Mouse (Mus musculus) CH12.LX (cell line): ENCODE results near the gene Lhfpl3. TPM values are rescaled to one million over a fixed set of nuclear protein-coding genes. Genes with fewer than 3 reads are reported as not detected.

ENCODE experiments used
- DNase-seq: peaks from one replicate; pipeline ENCODE4 v3.0.0-alpha.2; 2013; ENCODE audit errors: extremely low read depth
- H3K27ac ChIP-seq: 2 replicates; pipeline ENCODE4 v1.5.1; 2012; ENCODE audit warnings: low read depth, mild to moderate bottlenecking, control low read depth, moderate library complexity; ENCODE audit not compliant: insufficient read depth
- H3K27me3 ChIP-seq: replicated peaks from 2 replicates; pipeline ENCODE3; 2012; ENCODE audit warnings: inconsistent platforms
- H3K36me3 ChIP-seq, 2 experiments: replicated peaks in 1 of 2; 2 replicates each; pipeline versions ENCODE3 to v1.6.1; 2012; ENCODE audit warnings: inconsistent platforms in 1 of 2, low read length in 1 of 2, mild to moderate bottlenecking in 1 of 2, mixed read lengths in 1 of 2, moderate library complexity in 1 of 2; ENCODE audit not compliant: control insufficient read depth in 1 of 2, insufficient read depth in 1 of 2
- H3K4me1 ChIP-seq, 2 experiments: 2 replicates each; pipeline ENCODE4 v1.6.1; 2012; ENCODE audit warnings: inconsistent platforms in 1 of 2, moderate library complexity in 1 of 2; ENCODE audit not compliant: insufficient read depth in 2 of 2, control insufficient read depth in 1 of 2
- H3K4me2 ChIP-seq: 2 replicates; pipeline ENCODE4 v1.6.1; 2012; ENCODE audit warnings: low read depth, mild to moderate bottlenecking, control low read depth; ENCODE audit not compliant: poor library complexity, insufficient read depth, severe bottlenecking
- H3K4me3 ChIP-seq, 3 experiments: fragments of 150-350 bp in 1 of 3; sonication (generic) in 1 of 3; replicated peaks in 1 of 3; 2 replicates each; pipeline versions ENCODE3 to v1.5.1; 2011 to 2012; ENCODE audit warnings: low read depth in 2 of 3, low read length in 2 of 3, mild to moderate bottlenecking in 2 of 3, moderate library complexity in 2 of 3, control low read depth in 1 of 3, improper control_type of control experiment in 1 of 3, inconsistent platforms in 1 of 3, mixed read lengths in 1 of 3; ENCODE audit not compliant: poor library complexity in 1 of 3
- H3K79me2 ChIP-seq: replicated peaks from 2 replicates; pipeline ENCODE4 v1.6.1; 2012; ENCODE audit warnings: mild to moderate bottlenecking, moderate library complexity; ENCODE audit not compliant: control insufficient read depth, poor library complexity, insufficient read depth, severe bottlenecking; ENCODE audit errors: extremely low read depth
- H3K9ac ChIP-seq: 2 replicates; pipeline ENCODE4 v1.6.1; 2012; ENCODE audit warnings: low read depth, mild to moderate bottlenecking, control low read depth, moderate library complexity; ENCODE audit not compliant: insufficient read depth
- H3K9me3 ChIP-seq: replicated peaks from 2 replicates; pipeline ENCODE3; 2012; ENCODE audit warnings: low read length, inconsistent platforms, mixed read lengths
- E2F4 ChIP-seq: IDR thresholded peaks from 2 replicates; pipeline ENCODE4 v1.6.1; 2011; ENCODE audit warnings: low read depth, low read length, improper control_type of control experiment; ENCODE audit not compliant: insufficient replicate concordance
- ELF1 ChIP-seq: IDR thresholded peaks from 2 replicates; pipeline ENCODE4 v1.6.1; 2014; ENCODE audit warnings: low read depth, mild to moderate bottlenecking, inconsistent platforms, low read length, improper control_type of control experiment
- GABPA ChIP-seq: IDR thresholded peaks from 2 replicates; pipeline ENCODE4 v1.6.1; 2012; ENCODE audit warnings: low read depth, low read length, improper control_type of control experiment, inconsistent platforms; ENCODE audit not compliant: insufficient replicate concordance
- JUND ChIP-seq: conservative IDR thresholded peaks from 2 replicates; pipeline ENCODE4 v1.6.1; 2011; ENCODE audit warnings: low read depth, low read length, improper control_type of control experiment
- MAFK ChIP-seq: IDR thresholded peaks from 2 replicates; pipeline ENCODE4 v1.6.1; 2011; ENCODE audit warnings: low read length, improper control_type of control experiment; ENCODE audit not compliant: insufficient replicate concordance
- MAZ ChIP-seq: IDR thresholded peaks from 2 replicates; pipeline ENCODE4 v1.6.1; 2012; ENCODE audit warnings: low read depth, mild to moderate bottlenecking, inconsistent platforms, low read length, improper control_type of control experiment, moderate library complexity
- NELFE ChIP-seq: IDR thresholded peaks from 2 replicates; pipeline ENCODE4 v1.6.1; 2011; ENCODE audit warnings: low read depth, low read length, improper control_type of control experiment
- POLR2A ChIP-seq: IDR thresholded peaks from 2 replicates; pipeline ENCODE4 v1.6.1; 2011; ENCODE audit warnings: low read depth, mild to moderate bottlenecking, improper control_type of control experiment, low read length
- POLR2AphosphoS2 ChIP-seq: IDR thresholded peaks from 2 replicates; pipeline ENCODE4 v1.6.1; 2011; ENCODE audit warnings: low read depth, low read length, improper control_type of control experiment
- RAD21 ChIP-seq: IDR thresholded peaks from 2 replicates; pipeline ENCODE4 v1.6.1; 2011; ENCODE audit warnings: low read depth, mild to moderate bottlenecking, low read length, improper control_type of control experiment, moderate library complexity
- SMC3 ChIP-seq: IDR thresholded peaks from 2 replicates; pipeline ENCODE4 v1.6.1; 2011; ENCODE audit warnings: low read depth, low read length, improper control_type of control experiment
- UBTF ChIP-seq: IDR thresholded peaks from 2 replicates; pipeline ENCODE4 v1.6.1; 2012; ENCODE audit warnings: low read depth, mild to moderate bottlenecking, inconsistent platforms, low read length, improper control_type of control experiment, moderate library complexity
- USF1 ChIP-seq: IDR thresholded peaks from 2 replicates; pipeline ENCODE4 v1.6.1; 2014; ENCODE audit warnings: low read depth, mild to moderate bottlenecking, inconsistent platforms, low read length, improper control_type of control experiment
- ZC3H11A ChIP-seq: IDR thresholded peaks from 2 replicates; pipeline ENCODE4 v1.6.1; 2012; ENCODE audit warnings: low read depth, mild to moderate bottlenecking, inconsistent platforms, low read length, improper control_type of control experiment
- ZKSCAN1 ChIP-seq: IDR thresholded peaks from 2 replicates; pipeline ENCODE4 v1.6.1; 2012; ENCODE audit warnings: low read depth, inconsistent platforms, low read length, improper control_type of control experiment, borderline replicate concordance
- ZMIZ1 ChIP-seq: IDR thresholded peaks from 2 replicates; pipeline ENCODE4 v1.6.1; 2012; ENCODE audit warnings: low read depth, mild to moderate bottlenecking, inconsistent platforms, low read length, improper control_type of control experiment
- ZNF384 ChIP-seq: IDR thresholded peaks from 2 replicates; pipeline ENCODE4 v1.6.1; 2012; ENCODE audit warnings: low read depth, low read length, improper control_type of control experiment, inconsistent platforms
- dilution Hi-C: fragments of 300-500 bp; cut with MboI; formaldehyde crosslinking; loops from 2 replicates; pipeline ENCODE4 v1.14.3; 2020; ENCODE audit warnings: low sequenced_read_pairs; ENCODE audit not compliant: extremely low pct_unique_long_range_greater_than_20kb, extremely low pct_ligation_motif_present
- in situ Hi-C: fragments of 300-500 bp; cut with MboI; formaldehyde crosslinking; loops from 3 replicates; pipeline ENCODE4 v1.14.3; 2019; ENCODE audit warnings: low sequenced_read_pairs, low pct_ligation_motif_present, low pct_unique_long_range_greater_than_20kb, mixed read lengths
- polyA plus RNA-seq: library from polyadenylated mRNA; unstranded; fragments of >175 nt; gene quantifications from 2 replicates; pipeline ENCODE4 v1.2.1, GENCODE M21; 2012; ENCODE audit warnings: low read depth; ENCODE audit not compliant: insufficient read length
- total RNA-seq, 2 experiments: library from RNA; depleted of rRNA; stranded (reverse); fragments of 300-350 nt in 1 of 2; fragments of >200 nt in 1 of 2; gene quantifications; 2 replicates each; pipeline ENCODE4 v1.2.3; 2012 to 2014

Lhfpl3 gene
- total and polyA plus RNA-seq, 3 experiments, result 0.08 to 0.11 TPM; not detected in 1

DNA sequence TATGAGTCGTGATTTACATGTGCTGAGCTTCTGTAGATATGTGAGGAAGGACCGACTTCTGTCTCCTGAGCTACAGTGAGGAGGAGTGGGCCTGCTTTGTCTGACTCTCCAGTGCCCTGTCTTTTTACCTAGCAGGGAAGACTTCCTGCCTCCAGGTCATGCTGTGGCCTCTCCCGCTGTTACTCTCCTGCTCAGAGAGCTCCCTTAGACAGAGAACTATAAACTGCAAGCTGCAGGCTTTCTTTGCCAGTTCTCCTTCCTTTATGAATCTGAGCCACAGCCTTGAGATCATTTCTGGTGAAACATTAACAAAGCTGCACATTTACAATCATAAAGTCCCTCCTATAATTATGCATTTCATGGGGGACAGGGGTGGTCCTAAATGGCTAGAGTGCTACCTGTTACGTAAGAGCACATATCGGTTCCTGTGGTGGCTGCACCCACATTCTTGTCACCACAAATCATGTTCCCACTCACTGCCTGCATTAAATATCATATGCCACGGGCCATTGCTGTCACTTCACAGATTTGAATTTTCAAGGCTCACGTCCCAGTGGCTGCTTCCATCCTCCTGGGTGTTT, 303.3 kb downstream of the Lhfpl3 start:
- in situ Hi-C loops (no loop called here), dilution Hi-C loops (no loop called here)
- H3K27me3 ChIP-seq, result no peaks in the 10 kb centered on the region
- H3K4me3 ChIP-seq, result no peak overlapping the region
- no peak for DNase-seq
- no peaks in the 10 kb centered on the region for H3K9me3 ChIP-seq
- H3K4me1 ChIP-seq, result no peaks in the 10 kb centered on the region
- no peaks in the 10 kb centered on the region for H3K36me3 ChIP-seq
- H3K27ac ChIP-seq, result no peak overlapping the region
- TF ChIP-seq ZC3H11A (no peak), E2F4 (no peak), NELFE (no peak), ELF1 (no peak), ZMIZ1 (no peak), ZNF384 (no peak)
- no peak overlapping the region for H3K9ac ChIP-seq
- no peak overlapping the region for H3K4me2 ChIP-seq
- no peaks in the 10 kb centered on the region for H3K79me2 ChIP-seq

DNA sequence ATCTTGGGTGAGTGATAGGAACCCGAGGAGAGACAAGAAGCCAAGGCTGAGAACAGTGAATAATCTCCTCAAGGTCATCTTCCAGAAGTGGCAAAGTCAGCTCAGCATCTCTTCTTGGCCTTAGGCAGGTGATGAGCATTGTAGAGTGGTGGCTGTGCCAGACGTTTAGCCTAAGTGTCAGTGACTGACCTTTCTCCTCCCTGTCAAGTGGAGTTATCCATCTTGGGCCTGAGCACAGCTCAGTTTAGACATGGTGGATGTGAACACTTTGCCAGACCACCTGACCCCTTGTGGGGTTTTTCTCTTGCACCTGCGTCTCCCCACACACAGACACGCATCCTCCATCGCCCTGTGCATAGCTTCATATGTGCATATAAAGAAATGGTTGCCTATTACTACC, 305.6 kb downstream of the Lhfpl3 start:
- Histone ChIP-seq H3K9ac (no peak overlapping the region), H3K4me2 (no peak overlapping the region), H3K9me3 (no peaks in the 10 kb centered on the region), H3K27me3 (no peaks in the 10 kb centered on the region), H3K4me1 (no peaks in the 10 kb centered on the region), H3K27ac (no peak overlapping the region), H3K4me3 (no peak overlapping the region), H3K79me2 (no peaks in the 10 kb centered on the region), H3K36me3 (no peaks in the 10 kb centered on the region)
- dilution Hi-C loops (no loop called here), in situ Hi-C loops (no loop called here)
- TF ChIP-seq MAFK (no peak), USF1 (no peak), UBTF (no peak), JUND (no peak), POLR2AphosphoS2 (no peak), POLR2A (no peak), NELFE (no peak), ZKSCAN1 (no peak), RAD21 (no peak), ZNF384 (no peak), GABPA (no peak), MAZ (no peak), SMC3 (no peak)
- no peak for DNase-seq
